Mouse (Mus musculus) liver, adult (tissue): ENCODE results near the gene Tnfsf9.

Experiments used
- GATA4 ChIP-seq: IDR thresholded peaks from 2 replicates; pipeline ENCODE4 v1.6.1; 2014; ENCODE audit warnings: mild to moderate bottlenecking, low read length; ENCODE audit not compliant: insufficient replicate concordance

Tnfsf9 gene

DNA sequence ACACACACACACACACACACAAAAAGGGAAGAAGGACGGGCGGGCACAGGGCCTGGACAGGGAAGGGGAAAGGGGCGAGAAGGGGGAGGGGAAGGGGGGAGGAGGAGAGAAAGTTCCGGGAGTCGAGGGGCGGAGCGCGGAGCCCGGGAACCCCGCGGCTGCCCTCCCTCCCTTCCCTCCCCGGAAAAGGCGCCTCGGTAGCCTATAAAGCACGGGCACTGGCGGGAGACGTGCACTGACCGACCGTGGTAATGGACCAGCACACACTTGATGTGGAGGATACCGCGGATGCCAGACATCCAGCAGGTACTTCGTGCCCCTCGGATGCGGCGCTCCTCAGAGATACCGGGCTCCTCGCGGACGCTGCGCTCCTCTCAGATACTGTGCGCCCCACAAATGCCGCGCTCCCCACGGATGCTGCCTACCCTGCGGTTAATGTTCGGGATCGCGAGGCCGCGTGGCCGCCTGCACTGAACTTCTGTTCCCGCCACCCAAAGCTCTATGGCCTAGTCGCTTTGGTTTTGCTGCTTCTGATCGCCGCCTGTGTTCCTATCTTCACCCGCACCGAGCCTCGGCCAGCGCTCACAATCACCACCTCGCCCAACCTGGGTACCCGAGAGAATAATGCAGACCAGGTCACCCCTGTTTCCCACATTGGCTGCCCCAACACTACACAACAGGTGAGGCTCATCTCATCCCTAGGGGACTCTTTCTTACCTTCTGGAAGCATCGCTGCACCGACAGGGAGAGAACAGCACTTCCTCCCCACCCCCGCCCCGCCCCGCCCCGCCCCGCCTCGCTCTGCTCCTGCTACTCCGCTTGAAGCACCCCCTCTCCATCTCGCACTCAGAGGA, at the start of gene Tnfsf9:
Gene Tnfsf9, plus strand, starts transcription at position 145 of the 854 bp plus-strand sequence.
- TF ChIP-seq GATA4 = no peak

DNA sequence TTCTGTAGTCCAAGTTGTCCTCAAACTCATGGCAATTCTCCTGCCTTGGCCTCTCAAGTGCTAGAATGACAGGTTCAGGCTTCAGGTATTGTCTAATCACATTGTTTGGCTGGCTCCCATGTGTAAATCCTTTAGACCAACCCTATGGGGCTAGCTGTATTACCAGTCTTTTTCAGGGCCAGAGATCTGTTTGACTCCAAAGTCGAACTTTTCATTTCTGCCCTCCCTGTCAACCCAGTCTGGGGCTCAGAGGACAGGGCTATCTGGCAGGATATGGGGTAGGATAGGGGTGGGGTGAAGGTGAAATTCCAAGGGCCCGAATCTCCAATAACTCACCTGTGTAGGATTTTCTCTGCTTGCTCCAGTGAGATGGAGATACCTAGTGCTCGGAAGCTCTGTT, 48.9 kb upstream of the Tnfsf9 start:
- TF ChIP-seq GATA4 = no peak

DNA sequence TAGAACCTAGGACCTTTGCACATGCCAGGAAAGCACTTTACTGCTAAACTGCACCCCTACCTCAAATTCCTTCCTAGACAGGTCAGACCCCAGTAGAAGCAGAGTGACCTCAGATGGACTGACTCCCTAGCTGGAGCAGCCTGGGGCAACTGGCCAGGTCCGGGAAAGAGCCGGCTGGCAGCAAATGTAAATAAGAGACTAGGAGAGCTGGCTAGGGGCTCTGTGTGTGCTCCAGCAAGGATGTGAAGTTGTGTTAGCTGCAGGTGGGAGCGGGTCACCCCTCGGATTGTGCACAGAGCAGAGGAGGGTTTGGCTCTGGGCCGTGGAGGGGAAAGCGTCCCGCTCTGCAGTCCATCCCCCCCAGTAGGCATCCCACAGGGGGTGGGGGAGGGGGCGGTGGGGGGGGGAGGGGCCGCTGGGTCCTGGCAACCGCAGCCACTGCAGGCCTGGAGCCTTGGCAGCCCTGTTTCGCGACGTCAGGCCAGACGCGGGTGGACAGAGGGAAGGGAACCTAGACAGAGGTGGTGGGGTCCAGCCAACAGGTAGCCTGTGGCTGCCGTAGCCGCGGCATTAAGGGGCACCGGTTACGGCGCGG, 46.1 kb upstream of the Tnfsf9 start, which contains the start of gene Crb3:
Gene Crb3, plus strand, starts transcription at position 215 of the 595 bp plus-strand sequence.
- TF ChIP-seq GATA4 = no peak

DNA sequence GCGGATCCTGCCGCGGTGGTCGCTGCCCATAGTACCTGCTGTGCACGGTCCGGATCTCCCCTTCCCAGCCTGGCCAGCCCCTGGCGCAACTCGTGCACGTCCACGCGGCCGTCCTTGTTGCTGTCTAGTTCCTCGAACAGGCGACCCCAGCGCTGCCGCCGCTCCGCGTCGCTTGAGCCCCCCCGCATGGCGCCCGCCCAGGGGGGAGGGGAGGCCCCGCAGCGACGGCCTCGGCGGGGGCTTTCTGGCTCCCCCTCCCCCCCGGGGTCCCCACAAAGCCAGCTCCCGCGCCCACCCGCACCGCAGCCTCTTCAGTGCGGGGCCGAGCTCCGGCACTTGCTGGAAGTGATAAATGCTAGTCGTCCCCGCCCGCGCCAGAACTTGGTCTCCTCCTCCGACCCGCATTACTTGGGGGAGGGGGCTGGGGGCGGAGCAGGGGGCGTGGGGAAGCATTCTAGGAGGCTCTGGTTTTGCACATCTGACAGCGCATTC, 45.6 kb upstream of the Tnfsf9 start, which contains the start of gene Slc25a23:
Gene Slc25a23, minus strand, starts transcription at position 378 of the 492 bp plus-strand sequence.
- TF ChIP-seq GATA4 = no peak

DNA sequence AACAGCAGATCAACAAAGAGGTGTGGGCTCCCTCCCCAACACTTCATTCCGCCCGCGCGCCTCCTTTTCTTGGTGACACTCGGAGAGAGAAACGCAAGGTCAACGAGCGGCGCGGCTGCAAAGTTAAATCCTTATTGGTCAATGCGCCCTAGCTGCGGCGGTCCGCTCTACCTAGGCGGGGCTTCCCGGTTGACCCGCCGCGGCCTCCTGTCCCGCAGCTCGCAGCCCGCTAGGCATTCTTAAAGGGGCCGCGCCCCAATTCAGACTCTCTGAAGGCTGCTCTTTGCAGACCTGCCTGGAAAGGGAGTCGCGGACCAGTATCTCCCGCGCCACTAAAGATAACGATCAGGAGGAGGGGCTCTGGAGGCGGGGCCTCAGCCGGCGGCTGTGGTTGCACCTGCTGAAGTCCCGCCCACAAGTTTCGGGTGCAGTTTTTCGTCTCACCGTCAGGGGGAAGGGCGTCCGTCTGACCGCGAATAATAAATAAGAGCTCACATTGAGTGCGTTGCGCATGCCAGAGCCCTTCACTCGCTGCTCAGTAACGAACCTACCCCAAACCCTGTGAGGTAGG, 44.8 kb upstream of the Tnfsf9 start:
- TF ChIP-seq GATA4 = peak; percentile 100

DNA sequence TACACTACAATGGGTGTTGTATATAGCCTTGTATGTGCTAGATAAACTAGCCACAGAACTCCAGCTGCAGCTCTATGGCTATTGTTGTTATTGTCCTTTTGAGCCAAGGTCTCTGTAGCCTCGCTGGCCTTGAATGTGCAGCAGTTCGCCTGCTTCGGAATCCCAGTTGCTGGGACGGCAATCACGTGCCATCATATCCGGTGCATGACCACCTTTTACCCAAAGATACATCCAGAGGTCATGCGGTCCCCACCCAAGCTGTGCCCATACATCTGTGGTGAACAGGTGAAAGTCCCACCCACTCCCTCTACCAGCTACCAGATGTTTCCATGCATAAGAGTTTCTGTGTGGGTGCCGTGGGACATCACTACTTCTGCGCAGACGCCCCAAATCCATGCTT, 44.1 kb upstream of the Tnfsf9 start:
- TF ChIP-seq GATA4 = no peak

DNA sequence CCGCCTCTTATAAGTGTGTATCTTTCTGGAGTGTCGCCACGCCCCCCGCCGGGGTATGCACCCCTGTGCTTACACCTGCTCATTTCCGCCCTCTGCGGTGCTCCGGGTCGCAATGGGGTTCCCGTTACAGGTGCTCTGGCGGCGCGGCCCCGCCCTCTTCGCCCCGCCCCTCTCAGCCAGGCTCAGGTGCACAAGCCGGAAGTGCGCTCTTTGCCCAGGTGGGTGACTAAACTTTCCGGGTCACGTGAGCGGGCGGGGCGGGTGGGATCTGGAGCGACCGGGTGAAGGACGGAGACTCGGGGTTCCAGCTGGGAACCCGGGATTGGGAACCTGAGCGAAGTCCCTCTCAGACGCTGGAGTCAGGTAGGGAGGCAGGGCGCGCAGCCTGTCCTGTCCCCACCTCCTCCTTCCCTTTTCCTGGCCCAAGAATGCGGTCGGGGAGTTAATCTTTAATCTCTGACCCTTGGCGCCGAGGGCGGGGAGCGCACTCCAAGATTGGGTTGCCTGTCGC, 43.1 kb upstream of the Tnfsf9 start:
- TF ChIP-seq GATA4 = peak; percentile 39; the same call in 1 of the 2 replicates

DNA sequence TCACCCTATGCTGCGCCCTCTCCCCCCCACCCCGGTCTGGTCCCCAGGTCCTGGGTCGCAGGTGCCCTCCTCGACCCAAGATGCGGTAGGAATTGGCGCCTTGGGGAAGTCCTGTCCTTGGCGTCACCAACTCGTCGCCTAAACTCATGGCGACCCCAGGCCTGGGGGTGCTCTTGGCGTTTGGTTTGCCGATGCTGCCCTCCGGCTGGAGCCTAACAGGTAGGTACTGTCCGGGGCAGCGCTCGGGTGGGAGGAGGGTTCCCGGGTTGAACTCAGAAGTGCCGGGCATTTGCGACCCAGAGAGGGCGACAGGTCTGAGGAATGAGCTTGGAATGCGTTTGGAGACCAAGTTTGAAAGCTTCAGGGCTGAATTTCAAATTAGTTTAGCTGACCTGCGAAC, 42.6 kb upstream of the Tnfsf9 start:
- no peak for TF ChIP-seq GATA4

DNA sequence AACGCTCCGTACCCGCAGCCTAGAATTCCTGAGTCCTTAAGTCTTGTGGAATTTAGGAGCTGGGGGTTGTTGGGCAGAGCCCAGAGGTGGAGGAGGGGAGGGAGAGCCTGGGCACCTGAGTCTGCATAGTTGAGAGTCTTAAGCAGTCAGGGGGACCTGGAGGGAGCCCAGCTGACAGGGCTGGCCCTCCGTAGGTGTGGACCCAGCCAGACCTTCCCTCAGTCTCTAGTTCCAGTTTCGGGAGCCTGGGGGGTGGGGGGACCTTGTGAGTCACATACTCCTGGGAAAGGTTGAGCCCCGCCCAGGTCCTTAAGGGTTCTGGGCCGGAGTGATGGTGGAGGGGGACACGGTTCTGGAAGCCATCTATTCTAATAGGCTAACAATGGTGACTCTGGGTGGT, 42.1 kb upstream of the Tnfsf9 start:
- TF ChIP-seq GATA4 = no peak

DNA sequence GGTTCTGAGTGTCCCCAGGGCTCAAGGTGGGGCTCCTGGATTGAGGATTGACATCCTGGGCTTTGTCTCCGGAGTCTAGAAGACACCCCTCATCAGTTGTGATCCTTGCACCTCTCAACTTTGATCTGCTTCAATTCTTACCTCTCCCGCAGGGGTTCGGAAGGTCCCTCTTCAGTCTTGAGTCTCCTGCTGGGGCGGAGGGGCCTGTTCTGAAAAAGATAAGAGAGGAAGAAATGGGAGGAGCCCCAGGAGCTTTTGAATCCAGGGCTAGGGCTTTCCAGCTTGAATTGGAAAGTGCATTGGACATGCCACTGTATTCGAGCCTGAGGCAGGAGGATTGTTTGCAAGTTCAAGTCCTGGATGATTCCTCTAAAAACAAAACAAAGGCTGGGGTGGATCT, 38.2 kb upstream of the Tnfsf9 start:
- TF ChIP-seq GATA4 = no peak

DNA sequence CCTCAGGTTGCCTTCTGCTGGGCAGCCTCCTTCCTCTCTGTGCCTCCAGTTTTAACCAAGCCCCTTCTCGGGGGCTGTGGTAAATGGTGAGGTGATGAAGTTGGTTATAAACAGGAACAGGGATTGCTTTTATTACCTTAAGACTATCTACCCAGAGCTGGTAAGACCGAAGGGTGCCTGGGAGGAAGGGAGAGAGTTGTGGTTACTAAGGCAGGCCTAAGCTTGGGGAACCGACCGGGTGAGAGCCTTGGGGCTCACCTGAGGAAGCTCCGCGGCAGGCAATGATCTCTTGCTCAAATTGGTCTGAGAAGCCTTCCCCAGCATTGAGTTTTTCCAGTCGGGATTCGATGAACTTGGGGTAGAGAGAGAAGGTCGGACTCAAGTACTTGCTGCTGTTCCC, 34.9 kb upstream of the Tnfsf9 start:
- TF ChIP-seq GATA4 = no peak

DNA sequence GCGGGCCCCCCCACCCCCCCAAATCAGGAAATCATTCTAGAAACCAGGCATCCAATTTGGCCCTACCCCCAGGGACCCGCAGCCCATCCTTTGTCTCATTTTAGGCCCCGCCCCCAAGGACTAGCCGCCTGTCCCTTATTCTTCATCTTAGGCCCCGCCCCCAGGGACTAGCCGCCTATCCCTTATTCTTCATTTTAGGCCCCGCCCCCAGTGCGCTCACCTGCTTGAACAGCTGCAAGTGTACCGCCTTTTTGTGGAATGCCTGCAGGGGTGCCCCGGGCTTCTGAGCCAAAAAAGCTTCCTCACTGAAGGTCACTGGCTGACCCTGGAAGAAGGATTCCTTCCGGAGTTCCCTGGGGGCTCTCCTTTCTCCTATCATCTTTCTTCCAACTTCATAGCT, 34.4 kb upstream of the Tnfsf9 start:
- no peak for TF ChIP-seq GATA4

DNA sequence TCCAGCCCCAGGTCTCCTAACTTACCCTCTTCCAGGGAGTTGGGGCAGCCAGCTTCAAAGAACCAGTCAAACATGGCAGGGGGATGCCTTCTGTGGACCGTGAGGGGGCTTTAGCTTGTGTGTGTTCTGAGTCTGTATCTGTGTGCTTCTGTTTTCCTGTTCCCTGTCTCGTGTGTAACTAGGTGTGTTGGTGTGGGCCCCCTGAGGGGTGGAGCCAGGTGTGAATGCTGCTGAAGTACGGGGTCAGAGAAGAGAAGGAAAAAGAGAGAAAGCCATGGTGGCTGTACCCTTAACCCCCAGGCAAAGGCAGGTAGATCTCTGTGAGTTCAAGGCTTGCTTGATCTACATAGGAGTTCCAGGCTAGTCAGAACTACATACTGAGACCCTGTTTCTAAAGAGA, 28.2 kb upstream of the Tnfsf9 start:
- TF ChIP-seq GATA4 = no peak

DNA sequence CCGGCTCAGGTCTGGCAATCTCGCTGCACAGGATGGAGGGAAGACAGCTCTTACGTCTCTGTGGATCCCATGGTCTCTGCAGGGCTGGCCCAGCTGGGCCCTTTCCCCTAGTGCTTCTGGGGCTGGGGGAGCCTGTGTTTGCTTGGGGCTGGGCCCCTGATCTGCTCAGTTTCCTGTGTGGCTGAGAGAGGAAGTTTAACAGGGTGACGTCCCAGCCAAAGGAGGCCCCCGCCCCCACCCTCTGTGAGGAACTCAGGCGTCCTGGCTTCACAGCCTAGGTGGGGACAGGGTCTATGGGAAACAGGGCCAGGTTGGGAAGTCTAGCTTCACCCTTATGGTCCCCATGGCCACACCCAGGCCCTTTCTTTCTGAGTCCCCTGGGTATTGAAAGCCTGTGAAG, 26.8 kb upstream of the Tnfsf9 start, which contains the start of gene Dennd1c:
Gene Dennd1c, minus strand, starts transcription at position 179 of the 400 bp plus-strand sequence.
- TF ChIP-seq GATA4 = no peak

DNA sequence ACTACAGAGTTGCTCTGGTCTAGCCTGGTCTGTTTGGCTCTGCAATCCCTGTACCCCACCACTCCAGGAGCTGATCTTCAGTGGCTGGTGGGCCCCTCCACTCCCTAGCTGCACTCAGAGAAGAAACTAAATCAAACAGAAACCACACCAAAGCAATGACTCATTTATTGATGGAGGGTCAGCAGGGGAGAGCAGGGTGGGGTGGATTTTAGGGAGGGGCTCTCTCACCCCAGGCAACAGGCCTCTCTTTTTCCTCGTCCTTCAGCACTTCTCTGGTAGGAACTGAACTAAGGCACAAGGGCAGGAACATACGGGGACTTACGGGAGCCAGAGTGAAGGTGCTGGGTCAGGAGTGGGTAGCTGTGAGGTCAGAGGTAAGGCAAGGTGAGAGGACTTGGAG, 25.2 kb upstream of the Tnfsf9 start:
- TF ChIP-seq GATA4 = no peak

DNA sequence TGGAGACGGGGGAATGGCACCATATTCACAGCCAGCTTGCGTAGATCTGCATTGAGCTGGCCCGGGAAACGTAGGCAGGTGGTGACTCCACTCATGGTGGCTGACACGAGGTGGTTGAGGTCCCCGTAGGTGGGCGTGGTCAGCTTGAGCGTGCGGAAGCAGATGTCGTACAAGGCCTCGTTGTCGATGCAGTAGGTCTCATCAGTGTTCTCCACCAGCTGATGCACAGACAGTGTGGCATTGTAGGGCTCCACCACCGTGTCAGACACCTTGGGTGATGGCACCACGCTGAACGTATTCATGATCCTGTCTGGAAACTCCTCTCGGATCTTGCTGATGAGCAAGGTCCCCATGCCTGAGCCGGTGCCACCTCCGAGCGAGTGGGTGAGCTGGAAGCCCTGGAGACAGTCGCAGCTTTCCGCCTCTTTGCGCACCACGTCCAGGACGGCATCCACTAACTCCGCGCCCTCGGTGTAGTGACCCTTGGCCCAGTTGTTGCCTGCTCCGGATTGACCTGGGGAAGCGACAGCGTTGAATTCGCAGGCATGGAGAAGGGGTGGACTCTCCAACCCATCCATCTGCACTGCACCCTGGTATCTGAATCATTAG, 23.8 kb upstream of the Tnfsf9 start:
- TF ChIP-seq GATA4 = no peak

DNA sequence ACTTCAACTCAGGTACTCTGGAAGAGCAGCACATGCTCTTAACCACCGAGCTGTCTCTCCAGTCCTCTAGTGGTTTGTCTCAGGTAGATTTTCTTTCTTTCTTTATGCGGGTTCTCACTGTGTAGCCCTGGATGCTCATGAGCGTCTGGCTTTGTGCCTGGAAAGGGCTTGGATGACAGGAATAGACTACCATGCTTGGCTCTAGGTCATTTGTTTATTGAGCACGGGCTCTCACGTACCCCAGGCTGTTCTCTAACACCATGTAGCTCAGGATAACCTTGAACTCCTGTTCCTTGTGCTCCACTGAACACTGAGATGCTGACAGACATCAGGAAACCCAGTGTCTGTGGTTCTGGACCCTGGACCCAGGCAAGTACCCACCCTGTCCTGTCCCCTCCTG, 22.6 kb upstream of the Tnfsf9 start:
- no peak for TF ChIP-seq GATA4
